Mouse (Mus musculus) testis, postnatal 10 days (tissue): ENCODE data around the gene Edrf1.

ENCODE experiments used
- DNase-seq: peaks from one replicate; pipeline ENCODE4 v3.0.0; 2021; ENCODE audit warnings: low spot score

Edrf1 gene

DNA sequence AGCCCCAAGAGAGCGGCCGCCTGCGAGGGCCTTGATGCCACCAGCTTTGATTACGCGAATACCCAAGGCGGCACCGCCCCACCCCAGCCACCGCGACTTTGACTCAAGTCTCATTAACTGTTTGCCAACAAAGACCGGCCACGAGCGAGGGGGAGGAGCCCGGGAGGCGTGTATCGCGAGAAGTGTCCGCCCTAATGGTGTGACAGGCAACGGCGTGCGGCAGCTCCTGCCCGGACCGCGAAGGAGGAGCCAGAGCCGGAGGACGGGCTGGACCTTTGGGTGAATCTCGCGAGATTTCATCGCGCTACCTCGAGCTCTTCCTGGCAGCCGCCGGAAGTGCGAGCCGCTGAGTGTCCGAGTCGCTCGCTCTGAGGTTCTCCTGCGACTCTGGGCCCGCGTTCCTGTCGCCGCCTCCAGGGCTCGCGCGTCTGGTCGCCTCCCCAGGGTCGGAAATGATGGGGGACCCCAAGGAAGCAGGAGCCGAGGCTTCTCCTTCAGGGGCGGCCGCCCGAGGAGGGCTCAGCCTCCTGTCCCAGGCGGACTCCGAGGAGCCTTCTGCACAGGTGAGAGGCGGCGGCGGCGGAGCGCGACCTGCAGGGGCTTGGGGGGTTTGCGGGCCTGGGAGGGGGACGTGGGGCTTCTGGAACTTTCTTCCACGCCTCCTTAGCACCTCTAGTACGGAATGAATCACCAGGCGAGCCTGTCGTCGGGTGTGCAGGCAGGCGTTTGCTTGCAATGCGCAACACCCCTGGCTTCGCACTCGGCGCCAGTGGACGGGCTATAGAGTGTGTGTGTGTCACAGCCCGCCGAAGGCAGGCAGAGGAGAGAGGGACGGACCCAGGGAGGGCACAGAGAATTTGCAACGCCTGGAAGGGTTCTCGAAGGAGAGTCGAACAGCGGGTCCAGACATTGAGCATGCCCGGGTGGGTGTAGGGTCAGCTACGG is at the start of gene Edrf1:
Gene Edrf1, plus strand, starts transcription at position 183 of the 945 bp plus-strand sequence.
- DNase-seq: peak; percentile 98

DNA sequence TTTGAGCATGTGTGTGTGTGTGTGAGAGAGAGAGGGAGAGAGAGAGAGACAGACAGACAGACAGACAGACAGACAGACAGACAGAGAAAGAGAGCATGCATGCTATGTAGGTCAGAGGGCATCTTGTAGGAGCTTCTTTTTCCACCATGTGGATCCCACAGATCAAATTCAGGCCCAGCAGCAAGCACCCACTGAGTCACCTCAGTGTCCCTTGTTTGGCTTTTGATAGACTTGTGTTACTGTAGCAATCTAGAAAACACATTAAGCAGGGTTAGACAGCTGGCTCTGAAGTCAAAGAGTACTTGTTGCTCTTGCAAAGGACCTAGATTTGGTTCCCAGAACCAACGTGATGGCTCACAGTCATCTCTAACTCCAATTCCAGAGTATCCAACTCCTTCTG is 45.6 kb upstream of the Edrf1 start:
- no peak for DNase-seq

DNA sequence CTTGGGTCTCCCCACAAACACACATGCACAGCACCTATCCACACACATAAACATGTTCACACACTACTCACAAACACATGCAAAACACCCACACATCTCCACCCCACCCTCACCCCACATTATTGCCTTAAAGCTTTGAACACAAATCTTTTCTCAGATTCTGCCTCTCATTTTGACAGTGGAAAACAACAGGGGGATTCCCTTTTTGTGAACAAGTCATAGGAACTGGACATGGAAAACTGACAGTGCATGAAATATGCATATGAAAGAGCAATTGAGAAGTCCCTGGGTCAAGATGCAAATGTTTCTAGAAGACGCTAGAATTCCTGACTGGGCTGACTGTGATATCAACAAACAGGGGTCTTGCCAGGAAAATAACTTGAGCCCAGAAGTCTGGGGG is 36.8 kb upstream of the Edrf1 start:
- DNase-seq: no peak

DNA sequence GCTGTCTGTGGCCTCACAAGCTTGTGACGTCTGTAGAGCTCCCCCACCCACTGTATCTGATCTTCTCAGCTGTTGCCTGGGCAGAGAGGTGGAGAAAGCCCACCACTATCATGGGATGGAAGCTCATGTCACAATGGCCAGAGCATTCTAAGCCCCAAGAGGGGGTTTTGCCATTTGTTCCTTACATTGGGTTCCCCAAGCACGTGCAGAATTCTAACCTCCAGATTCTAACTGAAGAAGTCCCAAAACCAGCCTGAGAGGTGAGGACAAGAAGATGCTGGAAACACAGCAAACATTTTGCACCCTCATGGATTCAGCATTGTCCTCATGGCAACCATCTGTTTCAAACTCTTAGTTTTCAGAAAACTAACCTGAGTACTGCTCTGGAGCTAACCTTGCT is 35.3 kb upstream of the Edrf1 start, which contains the start of gene Tex36:
Gene Tex36, minus strand, starts transcription at position 101 of the 400 bp plus-strand sequence.
- no peak for DNase-seq

DNA sequence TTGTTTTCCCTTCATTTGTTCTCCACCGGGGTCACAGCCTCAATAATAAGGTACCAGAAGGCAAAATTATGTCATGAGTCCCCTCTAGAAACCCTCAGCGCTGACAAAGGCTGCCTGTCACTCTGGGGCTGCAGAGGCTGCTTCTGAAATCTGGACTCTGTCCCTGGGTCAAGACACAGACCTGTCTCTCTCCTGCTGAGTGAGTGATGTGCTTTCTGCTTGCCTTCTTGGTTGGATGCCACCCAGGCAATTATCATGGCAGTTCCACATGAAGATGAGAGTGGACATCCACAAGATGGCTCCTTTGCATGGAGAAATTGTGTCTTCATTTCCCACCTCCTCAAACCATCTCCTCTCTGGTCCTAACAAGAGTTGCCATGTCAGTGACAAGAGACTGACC is 34.2 kb upstream of the Edrf1 start:
- DNase-seq: no peak

DNA sequence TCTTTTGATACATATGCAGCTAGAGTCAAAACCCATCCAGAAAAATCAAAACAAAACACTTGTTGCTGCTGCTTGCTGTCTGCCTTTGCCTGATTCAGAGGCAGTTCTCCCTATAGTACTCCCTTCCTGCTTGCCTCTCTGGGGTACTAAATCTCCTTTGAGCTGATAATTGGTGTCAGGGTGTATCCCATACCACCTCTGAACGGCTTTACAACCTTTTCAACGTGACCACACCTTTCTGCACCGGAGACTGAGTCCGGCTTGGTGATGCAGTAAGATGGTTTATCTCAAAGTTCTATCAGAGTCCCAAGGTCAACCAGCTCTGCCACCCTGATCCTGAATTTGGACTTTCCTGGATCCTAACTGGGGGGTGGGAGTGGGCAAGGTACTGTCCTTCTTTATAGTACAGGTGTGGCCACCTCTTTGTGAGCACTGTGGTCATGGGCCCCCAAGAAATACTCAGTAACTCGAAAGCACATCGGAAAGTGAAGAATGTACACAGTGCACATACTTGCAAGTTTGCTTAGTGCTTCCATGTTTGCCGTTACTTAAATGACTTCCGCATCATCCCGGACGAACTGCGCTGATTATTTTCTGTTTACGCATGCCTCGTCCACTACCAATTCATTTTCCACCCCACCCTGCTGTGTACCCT is 32.8 kb upstream of the Edrf1 start:
- DNase-seq: no peak

DNA sequence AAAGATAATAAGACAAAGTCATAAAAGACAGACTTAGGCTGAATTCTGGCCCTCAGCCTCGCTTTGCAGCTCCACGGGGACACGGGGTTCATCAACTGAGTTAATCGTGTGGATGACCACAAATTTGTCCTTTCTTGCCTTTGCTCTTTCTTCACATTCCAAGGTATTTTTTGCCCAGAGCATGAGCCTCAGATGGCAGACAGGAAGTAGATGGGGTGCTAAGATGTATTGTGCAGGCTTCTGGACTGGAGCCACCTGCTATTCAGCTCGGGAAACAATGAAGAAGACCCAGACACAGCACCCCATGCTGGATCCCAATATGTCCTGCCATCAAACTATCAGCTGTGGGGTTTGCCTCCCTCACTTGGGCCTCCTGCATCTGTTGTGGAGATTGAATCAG is 30.0 kb upstream of the Edrf1 start:
- DNase-seq: no peak

DNA sequence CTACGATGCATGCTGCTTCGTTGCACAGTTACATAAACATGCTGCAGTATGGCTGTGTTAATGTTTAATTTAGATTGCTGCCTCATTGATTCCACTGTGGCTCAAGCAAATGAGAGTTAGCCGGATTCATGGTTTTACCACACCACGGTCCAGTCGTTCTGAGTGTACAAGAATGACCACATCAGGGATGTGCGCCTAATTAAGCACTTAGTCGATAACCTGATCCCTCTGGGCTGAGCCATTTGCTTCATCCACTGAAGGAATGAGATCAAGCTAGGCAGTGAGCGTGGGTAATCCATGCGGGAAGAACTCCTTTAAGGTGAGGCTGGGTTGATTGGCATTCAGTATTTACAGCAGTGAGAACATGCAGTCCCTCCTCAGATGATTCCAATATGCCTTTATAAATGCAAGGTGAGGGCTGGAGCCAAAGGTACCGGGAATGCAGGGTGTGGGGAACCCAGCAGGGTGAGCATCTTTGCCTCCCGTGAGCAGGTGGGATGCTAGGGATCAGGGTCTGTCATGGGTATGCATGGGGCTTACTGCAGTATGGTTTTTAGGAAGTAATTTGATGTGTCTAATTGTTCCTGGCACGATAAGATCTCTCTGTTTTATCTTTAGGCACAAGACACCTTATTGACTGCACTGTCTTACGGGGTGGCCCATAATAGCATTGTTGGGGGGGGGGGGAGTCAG is 29.3 kb upstream of the Edrf1 start:
- DNase-seq: no peak

DNA sequence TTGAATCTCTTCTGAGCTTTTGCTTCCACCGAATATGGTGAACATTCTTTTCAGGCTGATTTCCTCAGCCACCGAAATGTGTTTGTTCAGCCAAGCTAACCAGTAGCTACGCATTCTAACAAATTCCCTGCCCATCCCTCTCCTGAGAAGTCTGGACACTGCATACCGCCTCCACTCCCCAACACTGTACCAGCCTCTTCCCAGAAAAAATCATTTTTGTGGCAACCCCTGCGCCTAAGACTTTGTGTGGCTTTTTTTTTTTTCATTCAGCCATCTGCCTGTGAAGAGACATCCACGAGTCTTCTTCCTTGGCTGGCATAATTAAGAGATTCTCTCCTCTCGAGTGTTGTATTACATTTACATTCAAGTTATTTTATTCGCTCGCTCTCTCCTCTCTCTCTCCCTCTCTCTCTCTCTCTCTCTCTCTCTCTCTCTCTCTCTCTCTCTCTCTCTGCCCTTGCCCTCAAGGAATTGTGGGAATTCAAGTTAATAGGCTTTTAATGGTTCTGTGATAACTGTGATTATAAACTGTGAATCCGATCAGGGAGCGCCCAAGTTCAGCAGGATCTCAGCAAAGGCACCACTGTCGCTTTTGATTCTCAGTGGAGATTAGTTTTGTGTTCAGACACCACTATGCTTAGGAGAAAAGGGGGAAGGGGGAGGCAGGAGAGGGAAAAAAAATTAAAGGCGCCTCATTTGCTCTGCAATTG is 28.6 kb upstream of the Edrf1 start:
- DNase-seq: no peak

DNA sequence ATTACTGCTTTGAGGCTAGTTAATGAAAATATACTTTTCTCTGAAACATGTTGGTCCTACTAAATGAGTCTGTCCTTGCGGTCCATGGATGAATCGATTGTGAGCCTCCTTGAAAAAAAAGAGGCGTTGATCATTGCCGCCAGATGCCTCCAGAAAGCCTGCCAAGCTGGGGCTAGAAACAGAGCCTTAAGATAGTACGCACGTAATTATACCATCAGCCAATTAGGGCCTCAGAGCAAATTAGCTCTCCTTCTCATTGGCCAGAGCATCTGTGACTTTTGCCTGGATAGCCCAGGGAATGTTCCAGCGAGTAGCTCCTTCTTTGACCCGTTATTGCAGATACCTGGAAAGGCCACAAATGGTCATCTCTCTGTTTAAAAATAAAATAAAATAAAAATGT is 27.8 kb upstream of the Edrf1 start:
- DNase-seq: no peak

DNA sequence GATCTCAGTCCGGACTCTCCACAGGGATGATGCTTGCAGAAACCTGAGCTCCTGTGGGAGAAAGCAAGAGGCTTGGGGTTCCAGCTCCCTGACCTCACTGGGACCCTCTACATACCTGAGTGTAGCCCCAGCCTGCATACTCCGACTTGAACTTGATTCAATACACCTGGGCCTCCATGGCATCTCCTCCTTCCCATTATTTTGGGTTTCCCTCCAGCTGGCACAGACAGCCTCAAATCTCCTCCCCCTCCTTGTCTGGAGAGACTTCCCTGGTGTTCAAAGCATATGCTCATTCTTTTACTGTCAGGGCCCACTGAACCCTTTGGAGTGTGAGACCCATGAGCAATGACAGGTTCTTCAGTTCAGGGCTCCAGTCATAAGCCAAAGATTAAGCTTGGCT is 24.4 kb upstream of the Edrf1 start:
- DNase-seq: no peak

DNA sequence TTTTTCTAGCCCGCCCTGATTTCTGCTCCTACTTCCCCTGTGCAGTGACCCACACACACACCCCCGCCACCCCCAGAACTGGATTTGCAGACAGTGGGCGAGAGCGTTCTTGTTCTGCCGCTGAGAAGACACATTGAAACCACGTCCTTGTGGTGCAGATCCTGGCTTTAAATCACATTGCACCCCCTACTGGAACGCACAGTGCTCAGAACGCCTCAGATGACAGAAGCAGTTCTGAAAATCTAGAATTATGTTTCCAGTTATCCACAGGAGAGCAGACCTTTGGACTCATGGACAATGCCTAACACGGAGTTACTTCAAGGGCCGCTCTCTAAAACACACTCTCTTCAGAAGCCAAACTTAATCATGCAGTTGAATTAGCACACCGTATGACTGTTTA is 16.6 kb upstream of the Edrf1 start:
- no peak for DNase-seq

DNA sequence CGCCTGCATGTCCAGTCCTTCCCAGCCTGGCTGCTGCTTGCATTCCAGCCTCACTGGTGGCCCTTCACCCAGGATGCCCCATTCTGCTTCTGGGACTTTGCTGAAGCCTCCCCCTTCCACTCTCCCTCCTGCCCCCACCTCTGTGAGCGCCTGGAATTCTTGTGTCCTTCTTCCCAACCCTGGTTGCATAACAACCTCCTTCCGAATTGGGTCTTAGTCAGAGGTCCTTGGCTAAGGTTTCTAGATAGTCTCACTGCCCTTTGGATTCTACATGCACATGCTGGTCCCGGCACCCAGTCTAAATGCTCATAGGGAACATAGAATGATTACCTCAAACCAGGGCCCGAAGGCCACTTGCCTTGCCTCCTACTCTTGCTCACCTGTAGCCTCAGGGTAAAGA is 14.1 kb upstream of the Edrf1 start:
- DNase-seq: no peak

DNA sequence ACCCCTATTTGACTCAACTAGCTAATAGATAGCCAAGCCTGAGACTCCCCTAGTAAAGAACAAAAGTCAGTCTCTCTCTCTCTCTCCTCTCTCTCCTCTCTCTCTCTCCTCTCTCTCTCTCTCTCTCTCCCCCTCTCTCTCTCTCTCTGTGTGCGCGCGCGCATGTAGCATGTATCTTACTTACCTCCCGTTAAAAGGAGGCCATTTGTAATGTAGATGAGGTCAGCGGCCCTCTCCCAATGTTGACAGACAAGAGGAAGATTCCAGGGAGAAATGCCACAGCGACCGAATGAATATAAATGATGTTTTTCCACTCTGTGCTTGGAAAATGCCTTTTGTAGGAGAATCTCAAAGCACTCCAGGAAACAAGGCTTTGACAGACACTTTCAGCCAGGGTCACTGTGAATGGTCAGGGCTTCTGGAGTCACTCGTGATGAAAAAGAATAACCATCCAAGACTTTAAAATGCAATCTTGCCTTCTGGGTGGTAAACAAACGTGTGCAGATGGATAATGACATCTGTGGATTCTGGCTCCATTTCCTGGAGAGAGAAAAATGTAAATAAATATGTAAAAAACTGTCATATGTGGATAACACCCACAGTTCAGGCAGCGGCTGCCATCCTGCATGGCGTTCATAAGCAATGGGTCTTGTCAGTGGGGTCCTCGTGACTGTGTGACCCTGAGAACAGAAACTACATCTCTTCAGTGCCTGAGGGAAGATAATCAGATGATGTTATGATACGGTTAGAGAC is 10.0 kb upstream of the Edrf1 start:
- DNase-seq: no peak

DNA sequence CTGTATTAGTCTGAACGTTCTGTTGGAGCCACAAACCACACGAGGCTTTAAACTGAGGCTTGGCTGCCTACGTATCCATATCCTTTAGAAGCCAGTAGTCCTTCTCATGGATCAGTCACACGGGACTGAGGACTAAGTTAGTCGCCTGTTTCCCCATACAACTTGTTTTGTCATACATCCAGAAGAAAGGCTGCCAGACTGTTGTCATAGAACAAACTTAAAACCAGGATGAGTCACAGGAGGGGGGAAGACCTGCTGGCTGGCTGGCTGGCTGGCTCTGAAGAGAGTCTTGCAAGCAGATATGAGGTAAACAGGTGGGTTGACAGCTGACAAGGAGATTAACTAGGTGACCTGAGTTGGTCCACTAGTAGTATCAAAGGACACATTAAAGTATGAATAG is 6.5 kb upstream of the Edrf1 start:
- DNase-seq: no peak

DNA sequence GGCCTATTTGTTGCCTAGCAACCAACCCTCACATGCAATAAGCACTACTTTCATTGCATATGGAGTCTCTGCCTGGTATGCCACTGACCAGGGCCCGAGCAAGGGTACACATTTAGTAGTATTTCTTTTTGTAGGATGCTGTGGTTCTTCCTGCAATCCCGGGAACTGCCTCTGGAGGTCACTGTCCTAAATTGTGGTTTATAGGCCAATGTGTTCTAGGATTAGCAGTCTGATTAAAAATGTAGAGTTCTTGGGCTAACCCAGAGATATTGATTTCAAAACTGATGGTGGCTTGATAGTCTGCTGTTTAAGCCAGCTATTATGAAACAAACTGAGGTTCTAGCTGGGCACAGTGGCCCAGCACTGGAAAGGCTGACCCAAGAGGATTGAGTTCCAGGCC is 4.9 kb upstream of the Edrf1 start:
- DNase-seq: peak; percentile 80

DNA sequence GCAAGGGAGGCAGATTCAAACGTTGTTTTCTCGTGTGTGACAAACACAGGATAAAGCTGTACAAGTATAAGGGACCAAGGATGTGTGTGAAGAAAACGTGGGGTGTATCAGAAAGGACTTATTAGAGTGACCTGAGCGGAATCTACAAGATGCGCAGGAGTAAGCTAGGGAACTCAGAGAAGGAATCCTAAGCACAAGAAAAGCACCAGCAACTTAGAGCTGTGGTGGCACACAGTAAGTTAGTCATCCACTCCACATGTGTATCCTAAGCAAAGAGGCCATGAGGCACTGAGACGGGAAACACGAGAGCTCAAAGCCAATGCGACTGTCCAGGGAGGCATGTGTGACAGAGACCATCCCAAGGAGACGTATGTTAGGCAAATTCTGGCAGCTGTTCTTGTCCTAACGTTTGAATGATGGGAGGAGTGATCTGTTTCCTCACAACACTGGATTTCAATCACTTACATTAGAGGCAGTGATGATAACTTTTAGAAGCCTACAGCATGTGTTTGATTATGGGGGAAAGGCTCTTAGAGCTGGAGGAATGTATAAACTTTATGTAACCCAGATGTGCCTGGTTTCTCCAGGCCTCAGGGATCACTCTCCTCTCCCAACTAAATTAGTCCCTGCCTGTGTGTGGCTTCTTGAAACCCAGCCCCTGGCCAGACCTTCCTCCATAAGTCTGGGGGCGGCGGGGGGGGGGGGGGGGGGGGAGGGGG is 2.3 kb upstream of the Edrf1 start:
- DNase-seq: no peak

DNA sequence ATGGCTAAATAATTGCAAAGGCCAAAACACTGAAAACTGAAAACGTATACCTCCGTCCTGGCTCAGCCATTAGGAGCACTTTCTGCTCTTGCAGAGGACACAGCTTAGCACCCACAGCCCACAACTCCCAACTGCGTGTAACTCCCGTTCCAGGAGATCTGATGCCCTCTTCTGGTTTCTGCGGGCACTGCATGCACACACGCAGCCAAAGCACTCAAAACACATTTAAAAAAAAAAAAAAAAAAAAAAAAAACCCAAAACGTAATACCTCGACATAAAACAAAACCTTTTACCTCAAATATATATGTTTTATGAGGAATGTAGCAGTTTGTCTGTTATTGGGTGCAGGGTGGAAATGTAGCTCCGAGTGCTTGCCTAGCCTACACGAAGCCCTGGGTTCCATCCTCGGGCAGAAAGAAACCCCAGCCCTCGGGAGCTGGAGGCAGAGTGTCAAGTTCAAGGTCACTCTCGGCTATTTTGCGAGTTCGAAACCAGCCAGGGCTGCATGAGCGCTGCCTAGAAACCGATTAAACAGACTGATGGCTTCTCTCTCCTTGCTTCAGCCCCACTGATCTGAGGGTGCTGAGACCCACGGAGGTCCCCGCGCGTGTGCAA is 498 bp upstream of the Edrf1 start:
- peak; percentile 95 for DNase-seq

DNA sequence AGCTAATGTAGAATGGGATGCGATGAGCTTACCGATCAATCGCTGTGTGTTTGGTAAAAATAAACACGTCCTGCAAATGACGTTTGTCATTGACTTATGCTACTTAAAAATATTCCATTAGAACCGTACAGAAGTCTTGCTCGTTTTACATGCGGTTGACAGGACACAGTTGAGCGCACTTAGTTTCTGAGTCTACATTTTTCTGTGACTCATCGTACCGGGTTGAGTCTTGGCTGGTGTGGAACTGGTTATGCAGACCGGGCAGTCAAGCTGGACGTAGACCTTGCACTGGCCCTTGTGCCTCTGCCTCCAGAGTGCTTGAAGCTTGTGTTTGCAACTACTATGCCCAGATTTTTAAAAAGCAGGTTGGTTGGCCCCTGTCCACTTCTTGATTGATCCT is 963 bp downstream of the Edrf1 start:
- no peak for DNase-seq

DNA sequence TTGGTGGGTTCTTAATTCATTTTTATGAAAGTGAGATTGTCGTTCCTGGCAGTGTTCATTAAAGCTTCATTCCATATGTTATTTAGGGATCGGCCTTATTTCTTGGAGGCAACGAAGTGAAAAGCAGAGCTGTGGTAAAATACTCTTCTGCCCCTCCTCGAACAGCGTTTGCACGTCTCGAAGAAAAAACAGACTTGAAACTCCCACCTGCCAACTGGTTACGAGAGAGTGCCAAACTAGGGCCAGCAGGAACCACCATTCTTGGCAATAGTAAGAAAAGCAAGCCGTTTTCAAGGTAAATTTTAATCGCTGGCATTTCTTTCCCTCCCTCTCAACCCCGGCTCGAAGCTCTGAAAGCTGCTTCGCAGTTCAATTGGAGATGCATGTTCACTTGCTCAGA is 1.5 kb downstream of the Edrf1 start:
- DNase-seq: no peak
